Mouse (Mus musculus): Measurements from ENCODE around the gene 2810408A11Rik.
A peak's percentile ranks its signal among the peaks of the same experiment; 100 is the strongest.
"Not testable (repeated sequence)": the region's sequence is repeated elsewhere in the genome, so short reads cannot be mapped to it uniquely, and the experiment has no call there.

2810408A11Rik gene

DNA sequence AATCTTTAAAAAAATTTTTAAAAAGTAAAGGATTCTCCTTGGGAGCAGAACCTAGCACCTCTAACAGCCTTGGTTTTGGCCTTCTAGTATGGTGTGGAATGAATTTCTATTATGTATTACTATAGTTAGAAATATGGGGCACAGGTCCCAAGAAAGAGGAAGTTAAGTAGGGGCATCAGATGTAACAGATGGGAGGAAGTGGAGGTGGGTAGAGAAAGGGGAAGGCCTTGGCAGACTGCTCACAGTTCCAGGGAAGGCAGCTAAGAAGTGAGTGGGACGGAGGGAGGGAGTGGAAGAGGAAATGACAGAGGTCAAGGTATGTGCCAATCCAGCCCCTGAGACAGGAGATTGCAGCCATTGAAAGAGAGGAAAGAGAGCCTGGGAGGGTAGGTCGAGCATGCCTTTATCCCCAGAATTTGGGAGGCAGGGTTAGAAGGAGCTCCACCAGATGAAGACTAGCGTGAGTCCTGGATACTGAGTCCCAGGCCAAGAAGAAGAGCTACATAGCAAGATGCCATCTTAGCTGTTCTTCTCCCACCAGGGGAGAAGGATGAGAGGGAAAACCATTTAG lies 30.3 kb upstream of the 2810408A11Rik start:
- DNase-seq: no peak

- DNase-seq: not testable (repeated sequence)
Measured at GRCm38 (mm10) chr11:69930176-69930575, 29.4 kb upstream of the 2810408A11Rik start.

DNA sequence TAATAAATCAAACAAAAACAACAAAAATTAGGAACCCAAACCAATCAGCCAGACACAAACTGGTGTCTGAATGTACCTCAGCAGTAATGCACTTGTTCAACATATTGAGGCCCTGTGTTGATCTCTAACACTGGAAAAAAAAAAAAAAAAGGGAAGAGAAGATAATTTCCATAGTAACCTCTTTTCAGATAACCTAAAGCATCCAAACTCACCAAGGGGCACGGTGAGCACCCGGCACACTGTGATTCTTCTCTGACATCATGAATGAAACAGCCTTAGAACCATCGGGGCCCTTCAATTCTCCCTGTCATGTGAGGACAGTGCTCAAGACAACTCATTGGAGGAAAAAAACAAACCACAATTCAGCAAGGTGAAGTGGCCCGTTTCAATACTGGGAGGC lies 28.9 kb upstream of the 2810408A11Rik start:
- DNase-seq: no peak

- DNase-seq: no peak
Measured at GRCm38 (mm10) chr11:69927501-69927900, 26.7 kb upstream of the 2810408A11Rik start.

- no peak for DNase-seq
Measured at GRCm38 (mm10) chr11:69922796-69923195, 22.0 kb upstream of the 2810408A11Rik start.

GRCm38 (mm10) chr11:69922012-69922756 lies 21.4 kb upstream of the 2810408A11Rik start:
- no peak for DNase-seq

- DNase-seq: peak; percentile 100
Measured at GRCm38 (mm10) chr11:69921114-69922011, 20.6 kb upstream of the 2810408A11Rik start, which contains the start of gene Eif5a. Eif5a (minus strand) TSS chr11:69921958.

- peak; percentile 62 to 90 for DNase-seq
Measured at GRCm38 (mm10) chr11:69920266-69921031, 19.7 kb upstream of the 2810408A11Rik start.

DNA sequence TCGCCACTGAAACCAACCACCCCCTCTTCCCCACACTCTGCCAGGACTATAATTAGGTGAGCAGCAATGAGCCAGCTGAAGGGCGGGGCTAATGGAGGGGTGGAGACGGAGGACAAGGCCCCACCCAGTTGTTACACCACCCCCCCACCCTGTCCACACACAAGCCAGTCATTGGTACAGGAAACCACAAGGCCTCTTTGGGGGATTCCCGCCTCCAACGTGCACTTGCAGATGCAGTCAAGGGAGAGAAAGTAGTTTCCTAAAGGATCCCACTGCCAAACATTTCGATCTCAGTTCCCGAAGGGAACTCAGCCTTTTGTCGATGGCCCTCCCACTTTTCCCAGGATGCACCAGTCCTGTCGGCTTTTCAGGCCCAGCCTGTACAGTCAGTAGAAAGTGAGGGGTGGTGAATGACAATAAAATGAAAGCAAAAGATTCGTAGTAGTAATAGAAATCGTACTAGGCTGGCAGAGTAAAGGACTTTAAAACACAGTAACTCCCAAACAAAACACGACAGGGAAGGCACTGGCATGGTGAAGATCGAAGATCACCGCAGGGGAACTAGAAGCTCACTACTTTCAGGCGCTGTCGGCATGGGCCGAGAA lies 19.0 kb upstream of the 2810408A11Rik start:
- peak; percentile 90 to 94 for DNase-seq

DNA sequence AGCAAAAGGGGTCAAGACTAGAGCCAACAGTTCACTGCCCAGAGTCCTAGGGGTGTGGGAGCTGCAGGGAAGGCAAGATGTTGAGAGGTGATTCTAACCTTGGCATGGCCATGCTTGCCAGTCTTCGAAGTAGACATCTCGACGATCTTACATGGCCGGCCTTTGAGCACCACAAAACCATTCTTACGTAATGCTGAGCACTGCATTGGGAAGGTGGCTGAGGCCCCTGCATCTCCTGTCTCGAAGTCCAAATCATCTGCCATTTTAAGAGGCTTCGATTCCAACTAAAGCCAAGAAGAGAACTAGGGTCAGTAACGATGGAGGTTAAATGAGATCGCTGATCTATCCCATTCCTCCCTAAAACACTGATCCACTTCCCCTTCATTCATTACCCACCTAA lies 18.3 kb upstream of the 2810408A11Rik start:
- DNase-seq: no peak

GRCm38 (mm10) chr11:69918118-69918517 lies 17.3 kb upstream of the 2810408A11Rik start:
- DNase-seq: no peak

DNA sequence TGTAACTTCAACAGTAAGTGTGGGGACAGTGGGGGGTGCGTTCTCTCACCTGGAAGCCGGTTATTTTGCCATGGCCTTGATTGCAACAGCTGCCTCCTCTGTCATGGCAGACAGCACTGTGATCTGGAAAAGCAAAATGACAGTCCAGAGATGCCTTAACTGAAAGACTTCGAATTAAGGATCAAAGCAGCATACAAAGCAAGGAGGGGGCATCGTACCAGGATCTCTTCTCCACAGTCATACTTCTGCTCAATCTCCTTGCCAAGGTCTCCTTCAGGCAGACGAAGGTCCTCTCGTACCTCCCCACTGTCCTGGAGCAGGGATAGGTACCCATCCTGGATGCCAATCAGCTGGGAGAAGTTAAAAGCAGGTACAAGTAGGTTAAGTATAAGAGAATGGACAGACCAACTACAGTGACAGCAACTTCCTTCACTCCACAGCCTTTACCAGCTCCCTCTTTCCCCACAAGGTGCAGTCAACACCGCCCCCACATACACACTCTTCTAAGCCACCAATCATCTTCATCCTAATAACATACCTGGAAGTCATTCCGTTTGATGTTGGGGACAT lies 16.7 kb upstream of the 2810408A11Rik start:
- no peak for DNase-seq

DNA sequence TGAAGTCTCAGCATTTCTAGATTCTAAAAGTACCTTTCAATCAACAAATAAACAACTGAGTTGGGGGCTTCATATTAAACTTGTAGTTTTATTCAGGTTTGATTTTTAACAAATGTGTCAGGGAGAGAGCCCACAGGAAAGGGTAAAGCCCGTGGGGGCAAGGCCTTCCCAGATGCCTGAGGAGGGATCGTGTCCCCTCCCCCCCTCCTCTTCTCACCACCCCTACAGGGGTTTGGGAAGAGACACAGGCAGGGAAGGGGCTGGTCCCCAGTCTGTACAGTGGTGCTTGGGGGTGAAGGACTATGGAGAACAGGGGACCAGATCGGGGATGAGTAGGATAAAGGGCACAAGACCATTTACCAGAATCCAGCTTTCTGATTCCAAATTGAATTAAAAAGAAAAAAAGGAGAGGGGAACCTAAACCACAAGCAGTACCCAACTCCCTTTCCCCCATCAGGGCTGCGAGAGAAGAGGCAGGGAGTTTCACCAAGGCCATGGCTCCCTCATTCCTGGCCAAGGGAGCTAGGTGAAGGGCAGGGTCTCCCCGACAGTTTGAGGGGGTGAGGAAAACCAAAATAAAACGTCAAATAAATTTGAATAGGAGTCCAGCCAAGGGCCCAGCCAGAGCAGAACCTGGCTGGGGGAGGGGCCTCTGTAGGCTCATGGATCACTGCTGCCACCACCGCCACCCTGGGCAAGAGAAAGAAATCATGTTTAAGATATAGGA lies 16.0 kb upstream of the 2810408A11Rik start:
- DNase-seq: not testable (repeated sequence)

GRCm38 (mm10) chr11:69915667-69916627 lies 15.2 kb upstream of the 2810408A11Rik start:
- no peak for DNase-seq

DNA sequence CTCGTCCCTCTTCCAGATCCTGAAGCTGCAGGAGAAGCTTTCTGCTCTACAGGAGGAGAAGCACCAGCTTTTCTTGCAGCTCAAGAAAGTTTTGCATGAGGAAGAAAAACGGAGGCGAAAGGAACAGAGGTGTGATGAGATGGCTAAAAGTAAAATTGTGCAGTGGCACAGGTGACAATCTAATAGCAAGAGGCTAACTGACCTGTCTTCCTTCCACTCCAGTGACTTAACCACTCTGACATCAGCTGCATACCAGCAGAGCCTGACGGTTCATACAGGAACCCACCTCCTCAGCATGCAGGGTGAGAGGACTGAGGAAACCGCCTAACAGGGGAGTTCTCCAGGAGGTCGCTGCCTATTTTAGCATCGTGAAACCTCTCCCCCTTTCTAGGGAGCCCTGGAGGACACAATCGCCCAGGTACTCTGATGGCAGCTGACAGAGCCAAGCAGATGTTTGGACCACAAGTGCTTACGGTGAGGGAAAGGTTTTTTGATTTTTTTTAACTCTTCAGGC lies 14.2 kb upstream of the 2810408A11Rik start:
- no peak for DNase-seq

DNA sequence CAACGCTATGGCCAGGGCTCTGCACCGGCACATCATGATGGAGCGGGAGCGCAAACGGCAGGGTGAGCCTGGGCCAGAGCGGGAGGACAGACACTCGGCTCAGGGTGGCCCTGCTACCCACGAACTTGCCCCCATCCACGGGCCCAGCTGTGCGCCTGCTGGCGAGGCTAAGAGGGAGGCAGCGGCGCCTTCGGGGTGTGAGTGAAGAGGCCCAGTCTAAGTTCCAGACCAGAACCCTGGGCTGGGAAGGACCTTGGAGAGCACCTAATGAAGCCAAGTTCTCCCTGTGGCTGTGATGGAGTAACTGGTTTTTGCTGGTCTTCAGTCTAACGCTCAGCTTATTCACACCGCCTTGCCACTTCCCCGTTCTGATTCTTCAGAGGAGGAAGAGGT lies 13.6 kb upstream of the 2810408A11Rik start:
- DNase-seq: no peak

- DNase-seq: peak; percentile 94 to 96
Measured at GRCm38 (mm10) chr11:69913554-69914371, 13.0 kb upstream of the 2810408A11Rik start, which contains the start of gene Gps2. Gps2 (plus strand) TSS chr11:69913888.

- DNase-seq: no peak
Measured at GRCm38 (mm10) chr11:69912716-69913530, 12.1 kb upstream of the 2810408A11Rik start.
